Mouse (Mus musculus) ES-E14 (cell line): ENCODE measurements around the gene Zmym5. TPM values are rescaled to one million over a fixed set of nuclear protein-coding genes. Genes with fewer than 3 reads are reported as not detected.

Experiments used
- DNase-seq: peaks from one replicate; pipeline ENCODE4 v3.0.0-alpha.2; 2013; ENCODE audit warnings: low read depth, low spot score
- H3K27ac ChIP-seq: 2 replicates; pipeline ENCODE4 v1.5.1; 2012; ENCODE audit warnings: low read depth, mild to moderate bottlenecking, low read length, moderate library complexity, mixed read lengths; ENCODE audit not compliant: poor library complexity, insufficient read depth, severe bottlenecking
- H3K36me3 ChIP-seq: 2 replicates; pipeline ENCODE4 v1.6.1; 2012; ENCODE audit warnings: mild to moderate bottlenecking, low read length, moderate library complexity, mixed read lengths; ENCODE audit not compliant: control insufficient read depth, poor library complexity, insufficient read depth, severe bottlenecking
- H3K4me1 ChIP-seq, 2 experiments: fragments of 150-350 bp in 1 of 2; sonication (generic) in 1 of 2; 2 replicates each; pipeline ENCODE4 v1.6.1; 2012; ENCODE audit warnings: low read length in 2 of 2, mild to moderate bottlenecking in 1 of 2, mixed read lengths in 1 of 2; ENCODE audit not compliant: control insufficient read depth in 2 of 2, insufficient read depth in 2 of 2, poor library complexity in 1 of 2
- H3K4me3 ChIP-seq, 2 experiments: fragments of 150-350 bp in 1 of 2; sonication (generic) in 1 of 2; 2 replicates each; pipeline ENCODE4 v1.5.1; 2012; ENCODE audit warnings: low read length in 2 of 2, low read depth in 1 of 2, mild to moderate bottlenecking in 1 of 2, mixed read lengths in 1 of 2; ENCODE audit not compliant: insufficient read depth in 1 of 2, poor library complexity in 1 of 2, severe bottlenecking in 1 of 2
- H3K9ac ChIP-seq: 2 replicates; pipeline ENCODE4 v1.6.1; 2012; ENCODE audit warnings: low read depth, mild to moderate bottlenecking, low read length, mixed read lengths; ENCODE audit not compliant: poor library complexity, insufficient read depth, severe bottlenecking
- H3K9me3 ChIP-seq: fragments of 150-350 bp; sonication (generic); 2 replicates; pipeline ENCODE4 v1.6.1; 2012; ENCODE audit warnings: low read depth, mild to moderate bottlenecking, low read length; ENCODE audit not compliant: control insufficient read depth, insufficient read depth
- CHD2 ChIP-seq: IDR thresholded peaks from 2 replicates; pipeline ENCODE4 v1.6.1; 2014; ENCODE audit warnings: mild to moderate bottlenecking, low read depth, low read length, inconsistent platforms
- HCFC1 ChIP-seq: IDR thresholded peaks from 2 replicates; pipeline ENCODE4 v1.6.1; 2012; ENCODE audit warnings: low read length, inconsistent platforms, borderline replicate concordance; ENCODE audit not compliant: insufficient read depth
- MAFK ChIP-seq: IDR thresholded peaks from 2 replicates; pipeline ENCODE4 v1.6.1; 2014; ENCODE audit warnings: mild to moderate bottlenecking, low read depth, low read length, inconsistent platforms; ENCODE audit not compliant: insufficient read depth
- ZC3H11A ChIP-seq: IDR thresholded peaks from 2 replicates; pipeline ENCODE4 v1.6.1; 2012; ENCODE audit warnings: low read depth, mild to moderate bottlenecking, inconsistent platforms, low read length, borderline replicate concordance
- ZNF384 ChIP-seq: IDR thresholded peaks from 2 replicates; pipeline ENCODE4 v1.6.1; 2012; ENCODE audit warnings: low read depth, low read length, inconsistent platforms
- in situ Hi-C, 2 experiments: fragments of 600-800 bp; cut with MboI; formaldehyde crosslinking; loops; one replicate each; pipeline ENCODE4 v1.15.1; 2025; ENCODE audit warnings: low sequenced_read_pairs in 2 of 2, inconsistent platforms in 1 of 2; ENCODE audit not compliant: unreplicated experiment in 2 of 2
- total RNA-seq: library from RNA; depleted of rRNA; stranded (reverse); fragments of 300-350 nt; gene quantifications from 2 replicates; pipeline ENCODE4 v1.2.3, GENCODE M21; 2012

Zmym5 gene
- total RNA-seq, 1 experiment: 8.3 TPM

- Histone ChIP-seq H3K4me1 (peaks cover 4 to 10% of the 10 kb centered on the region in 2 experiments; a peak in 3 of 4 replicates), H3K4me3 (peak overlapping the region; percentile 27 to 32; a peak in 3 of 4 replicates), H3K9me3 (no peaks in the 10 kb centered on the region), H3K27ac (peak overlapping the region; percentile 56; the same call in 1 of the 2 replicates), H3K36me3 (no peaks in the 10 kb centered on the region), H3K9ac (peak overlapping the region; percentile 37; the same call in 1 of the 2 replicates)
- no peak for DNase-seq
- TF ChIP-seq ZNF384: no peak
- no peak for TF ChIP-seq ZC3H11A
- TF ChIP-seq MAFK: no peak
- TF ChIP-seq CHD2: no peak
- TF ChIP-seq HCFC1: no peak
- in situ Hi-C loops: no loop called here
These were observed 6.1 kb upstream of the Zmym5 start for GRCm38 (mm10) chr14:56817616-56818015.

- no peak for TF ChIP-seq ZNF384
- TF ChIP-seq HCFC1: no peak
- TF ChIP-seq CHD2: no peak
- TF ChIP-seq ZC3H11A: no peak
- TF ChIP-seq MAFK: no peak
- Histone ChIP-seq H3K36me3 (no peaks in the 10 kb centered on the region), H3K9ac (no peak overlapping the region), H3K4me1 (peaks cover 4 to 10% of the 10 kb centered on the region in 2 experiments; a peak in 3 of 4 replicates), H3K27ac (no peak overlapping the region), H3K4me3 (no peak overlapping the region), H3K9me3 (no peaks in the 10 kb centered on the region)
- in situ Hi-C loops: no loop called here
- DNase-seq: no peak
These were observed 5.6 kb upstream of the Zmym5 start for GRCm38 (mm10) chr14:56817131-56817530.

- no peaks in the 10 kb centered on the region for H3K9me3 ChIP-seq
- peaks cover 4 to 10% of the 10 kb centered on the region in 2 experiments; a peak in 3 of 4 replicates for H3K4me1 ChIP-seq
- no peaks in the 10 kb centered on the region for H3K36me3 ChIP-seq
- no peak for DNase-seq
- H3K27ac ChIP-seq: no peak overlapping the region
- no peak overlapping the region for H3K9ac ChIP-seq
- no peak for TF ChIP-seq CHD2
- no peak for TF ChIP-seq ZNF384
- no peak for TF ChIP-seq HCFC1
- TF ChIP-seq ZC3H11A: no peak
- TF ChIP-seq MAFK: no peak
- no peak overlapping the region for H3K4me3 ChIP-seq
- in situ Hi-C loops: no loop called here
These were observed 5.0 kb upstream of the Zmym5 start for GRCm38 (mm10) chr14:56816541-56816940.

GRCm38 (mm10) chr14:56812520-56813036 lies 1.1 kb upstream of the Zmym5 start:
- TF ChIP-seq CHD2 (no peak), ZC3H11A (no peak), ZNF384 (no peak), HCFC1 (no peak), MAFK (no peak)
- DNase-seq: peak; percentile 80
- H3K9ac ChIP-seq: peak overlapping the region; percentile 97
- H3K9me3 ChIP-seq: no peaks in the 10 kb centered on the region
- peaks cover 3% of the 10 kb centered on the region for H3K36me3 ChIP-seq
- peak overlapping the region; percentile 80 to 85 for H3K4me3 ChIP-seq
- H3K27ac ChIP-seq: peak overlapping the region; percentile 76
- peaks cover 4 to 10% of the 10 kb centered on the region in 2 experiments; a peak in 3 of 4 replicates for H3K4me1 ChIP-seq
- in situ Hi-C loops: no loop called here
